Mouse (Mus musculus) forebrain, embryonic 12.5 days (tissue): ENCODE data around the gene Sgcd. TPM values are rescaled to one million over a fixed set of nuclear protein-coding genes. Genes with fewer than 3 reads are reported as not detected.

Experiments used
- ATAC-seq: fragments of 200-750 bp; cut with Nextera tagmentation; 2 replicates; pipeline ENCODE4 v1.8.0; 2017; ENCODE audit warnings: moderate TSS enrichment; ENCODE audit not compliant: low FRiP score
- H3K27ac ChIP-seq: fragments of 300-500 bp; sonication (generic); 2 replicates; pipeline ENCODE4 v1.5.1; 2016; ENCODE audit warnings: mild to moderate bottlenecking
- H3K27me3 ChIP-seq: fragments of 300-500 bp; sonication (generic); 2 replicates; pipeline ENCODE4 v1.6.1; 2016; ENCODE audit warnings: mild to moderate bottlenecking
- H3K36me3 ChIP-seq: fragments of 300-500 bp; sonication (generic); replicated peaks from 2 replicates; pipeline ENCODE4 v1.6.1; 2016; ENCODE audit warnings: mild to moderate bottlenecking
- H3K4me1 ChIP-seq: fragments of 300-500 bp; sonication (generic); 2 replicates; pipeline ENCODE4 v1.6.1; 2016
- H3K4me2 ChIP-seq: fragments of 300-500 bp; sonication (generic); 2 replicates; pipeline ENCODE4 v1.6.1; 2016; ENCODE audit warnings: mild to moderate bottlenecking, moderate library complexity
- H3K4me3 ChIP-seq: fragments of 300-500 bp; sonication (generic); replicated peaks from 2 replicates; pipeline ENCODE4 v1.5.1; 2016; ENCODE audit warnings: mild to moderate bottlenecking
- H3K9ac ChIP-seq: fragments of 300-500 bp; sonication (generic); 2 replicates; pipeline ENCODE4 v1.6.1; 2016; ENCODE audit warnings: mild to moderate bottlenecking
- H3K9me3 ChIP-seq: fragments of 300-500 bp; sonication (generic); 2 replicates; pipeline ENCODE4 v1.6.1; 2016
- WGBS: fragments of 180-500 bp; shearing (Covaris S2); methylation state at CpG from one replicate; pipeline ENCODE4 v1.1.7; 2016; 5-methylcytosine and 5-hydroxymethylcytosine counted together
- polyA plus RNA-seq: library from polyadenylated mRNA; unstranded; fragments of >200 nt; fragmentation: Nextera tagmentation; extraction: Ambion mirVana; gene quantifications from 2 replicates; pipeline ENCODE4 v1.2.1, GENCODE M21; 2016

The Sgcd gene
- polyA plus RNA-seq, 1 experiment from 2014 or later = 3.4 TPM

DNA sequence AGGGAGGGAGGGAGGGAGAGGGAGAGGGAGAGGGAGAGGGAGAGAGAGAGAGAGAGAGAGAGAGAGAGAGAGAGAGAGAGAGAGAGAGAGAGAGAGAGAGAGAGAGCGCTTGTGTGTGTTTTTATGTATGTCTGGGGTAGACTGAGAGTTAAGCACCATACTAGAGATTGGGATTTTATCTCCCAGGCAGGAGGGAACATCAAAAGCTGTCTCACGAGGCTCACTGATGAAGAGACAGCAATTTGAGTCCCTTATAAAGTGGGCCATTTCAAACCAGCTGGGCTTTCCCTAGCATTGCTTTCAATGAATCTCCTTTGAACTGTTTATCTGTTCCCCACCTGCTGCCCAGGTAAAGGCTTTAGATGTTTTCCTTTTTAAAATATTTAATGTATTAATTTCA, 973.1 kb downstream of the Sgcd start:
- Histone ChIP-seq H3K9me3 (no peaks in the 10 kb centered on the region), H3K9ac (no peak overlapping the region), H3K4me2 (no peak overlapping the region), H3K4me1 (peaks cover 3% of the 10 kb centered on the region; the same call in 1 of the 2 replicates), H3K36me3 (no peaks in the 10 kb centered on the region), H3K27ac (no peak overlapping the region), H3K4me3 (no peak overlapping the region), H3K27me3 (no peaks in the 10 kb centered on the region)
- 68% methylated on average over 2 of the region's 2 CpGs for WGBS
- ATAC-seq = no peak

DNA sequence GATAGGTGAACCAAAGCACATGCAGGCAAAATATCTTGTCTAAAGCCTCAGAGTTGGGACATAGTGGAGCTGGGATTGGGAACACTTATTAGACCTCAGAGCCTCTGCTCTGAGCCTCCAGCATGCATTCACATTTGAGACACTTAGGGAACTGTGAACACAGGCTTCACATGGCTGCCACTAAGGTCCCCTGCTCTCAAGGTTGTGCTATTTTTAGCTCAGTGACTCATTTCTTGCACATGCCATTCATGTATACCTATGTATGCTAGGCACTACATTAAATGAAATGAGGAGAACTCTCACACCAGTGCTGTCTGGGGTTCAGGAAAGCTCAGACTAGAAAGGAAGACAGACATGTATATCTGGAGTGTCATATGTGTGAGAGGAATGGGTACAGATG, 974.5 kb downstream of the Sgcd start:
- no peaks in the 10 kb centered on the region for H3K9me3 ChIP-seq
- ATAC-seq = no peak

DNA sequence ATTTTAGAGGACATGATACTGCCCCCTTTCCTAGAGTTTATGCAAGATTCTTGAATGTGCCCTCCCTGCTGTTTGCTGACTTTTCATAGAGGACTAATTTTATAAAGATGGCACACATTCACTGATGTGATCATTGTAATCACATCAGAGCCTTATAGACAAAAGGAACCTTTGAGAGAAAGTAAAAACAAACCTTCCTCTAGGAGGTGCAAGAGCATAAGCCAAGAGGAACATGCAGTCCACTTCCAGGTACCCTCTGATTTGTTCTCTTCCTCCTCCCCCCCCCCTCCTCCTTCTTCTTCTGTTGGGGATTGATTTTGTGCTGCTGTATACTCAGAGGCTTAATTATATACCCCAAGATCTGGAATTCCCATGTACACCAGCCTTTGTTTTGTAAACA, 978.6 kb downstream of the Sgcd start:
- no peaks in the 10 kb centered on the region for H3K9me3 ChIP-seq
- H3K9ac ChIP-seq = no peak overlapping the region
- H3K36me3 ChIP-seq = no peaks in the 10 kb centered on the region
- no peak for ATAC-seq
- no peaks in the 10 kb centered on the region for H3K4me1 ChIP-seq
- no peak overlapping the region for H3K4me2 ChIP-seq
- H3K4me3 ChIP-seq = no peak overlapping the region
- no peak overlapping the region for H3K27ac ChIP-seq
- no peaks in the 10 kb centered on the region for H3K27me3 ChIP-seq

More for the DNA sequence above, 974.5 kb downstream of the Sgcd start:
- Histone ChIP-seq H3K4me2 (no peak overlapping the region), H3K36me3 (no peaks in the 10 kb centered on the region), H3K9ac (no peak overlapping the region), H3K4me3 (no peak overlapping the region), H3K27me3 (no peaks in the 10 kb centered on the region), H3K27ac (no peak overlapping the region), H3K4me1 (peaks cover 3% of the 10 kb centered on the region; the same call in 1 of the 2 replicates)

DNA sequence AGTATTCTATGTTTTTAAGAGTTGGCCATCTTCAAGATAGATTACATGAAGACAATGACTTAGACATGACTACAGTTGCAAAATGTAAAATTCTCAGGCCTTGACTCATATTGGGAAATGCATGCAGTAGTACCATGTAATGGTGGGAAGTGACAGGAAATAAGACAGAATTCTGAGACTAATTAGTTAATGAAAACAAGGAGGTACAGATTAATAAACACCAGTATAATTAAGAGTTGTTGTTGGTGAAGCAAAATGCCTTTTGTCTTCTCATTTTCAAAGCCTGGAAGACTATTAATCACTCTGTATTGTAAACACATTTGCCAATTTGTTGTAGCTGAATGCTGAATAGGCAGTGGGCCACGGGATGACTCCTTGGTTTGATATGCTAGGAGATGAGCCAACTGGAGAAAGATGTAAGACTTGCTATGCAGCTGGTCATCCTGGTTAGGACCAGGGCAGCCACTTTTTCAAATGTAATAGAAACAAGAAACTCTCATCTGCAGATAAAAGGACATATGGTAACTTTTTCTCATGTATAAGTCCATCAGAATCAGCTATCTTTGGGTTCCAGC, 983.4 kb downstream of the Sgcd start:
- ATAC-seq = no peak
- no peak overlapping the region for H3K4me3 ChIP-seq
- no peaks in the 10 kb centered on the region for H3K27me3 ChIP-seq
- H3K4me2 ChIP-seq = no peak overlapping the region
- H3K9ac ChIP-seq = no peak overlapping the region
- H3K27ac ChIP-seq = no peak overlapping the region
- no peaks in the 10 kb centered on the region for H3K9me3 ChIP-seq
- WGBS = 68% methylated on average over 1 of the region's 1 CpGs
- H3K4me1 ChIP-seq = no peaks in the 10 kb centered on the region
- no peaks in the 10 kb centered on the region for H3K36me3 ChIP-seq

DNA sequence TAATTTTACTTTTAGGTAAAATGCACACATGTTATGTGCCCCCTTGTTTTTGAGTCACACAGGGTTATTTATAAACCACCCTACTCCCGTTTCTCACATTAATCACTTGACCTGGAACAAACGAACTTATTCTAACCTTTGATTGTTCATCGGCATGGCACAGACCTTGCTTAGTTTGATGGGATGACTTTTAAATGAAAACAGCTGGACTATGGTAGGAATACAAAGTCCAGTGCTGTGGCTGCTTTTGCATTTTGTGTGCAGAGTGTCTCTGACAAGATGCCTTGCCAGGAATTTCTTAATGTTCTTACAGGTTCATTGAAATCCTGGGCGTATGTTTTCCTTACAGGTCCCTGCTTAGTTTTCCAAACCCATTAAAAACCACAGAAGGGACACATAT, 1049.5 kb downstream of the Sgcd start:
- Histone ChIP-seq H3K36me3 (no peaks in the 10 kb centered on the region), H3K4me2 (no peak overlapping the region), H3K4me1 (peaks cover 2% of the 10 kb centered on the region; the same call in 1 of the 2 replicates), H3K27me3 (no peaks in the 10 kb centered on the region), H3K9ac (no peak overlapping the region), H3K9me3 (no peaks in the 10 kb centered on the region), H3K4me3 (no peak overlapping the region), H3K27ac (no peak overlapping the region)
- WGBS = 38% methylated on average over 4 of the region's 4 CpGs
- ATAC-seq = no peak

DNA sequence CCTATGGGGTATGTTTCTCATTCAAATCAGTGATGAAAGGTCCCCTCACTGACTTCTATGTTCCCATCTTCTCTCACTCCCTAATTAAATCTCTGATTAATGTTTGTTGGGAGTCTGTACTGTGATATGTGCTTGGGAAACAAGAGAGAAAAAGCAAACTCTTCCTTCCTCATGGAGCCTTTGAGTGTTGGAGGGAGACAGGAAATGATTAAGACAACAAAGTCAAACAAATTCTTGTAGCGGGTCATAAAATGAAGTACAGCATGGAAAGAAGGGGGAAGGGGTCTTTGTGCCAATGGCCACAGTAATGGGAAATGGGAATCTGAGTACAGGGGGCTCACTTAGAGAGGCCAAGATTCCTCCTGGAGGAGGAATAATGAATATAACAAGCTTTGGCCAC, 1063.8 kb downstream of the Sgcd start:
- 84% methylated on average over 1 of the region's 1 CpGs for WGBS
- no peak overlapping the region for H3K9ac ChIP-seq
- no peaks in the 10 kb centered on the region for H3K27me3 ChIP-seq
- H3K9me3 ChIP-seq = no peaks in the 10 kb centered on the region
- H3K36me3 ChIP-seq = no peaks in the 10 kb centered on the region
- H3K4me1 ChIP-seq = no peaks in the 10 kb centered on the region
- no peak overlapping the region for H3K4me2 ChIP-seq
- H3K27ac ChIP-seq = no peak overlapping the region
- no peak for ATAC-seq
- no peak overlapping the region for H3K4me3 ChIP-seq

DNA sequence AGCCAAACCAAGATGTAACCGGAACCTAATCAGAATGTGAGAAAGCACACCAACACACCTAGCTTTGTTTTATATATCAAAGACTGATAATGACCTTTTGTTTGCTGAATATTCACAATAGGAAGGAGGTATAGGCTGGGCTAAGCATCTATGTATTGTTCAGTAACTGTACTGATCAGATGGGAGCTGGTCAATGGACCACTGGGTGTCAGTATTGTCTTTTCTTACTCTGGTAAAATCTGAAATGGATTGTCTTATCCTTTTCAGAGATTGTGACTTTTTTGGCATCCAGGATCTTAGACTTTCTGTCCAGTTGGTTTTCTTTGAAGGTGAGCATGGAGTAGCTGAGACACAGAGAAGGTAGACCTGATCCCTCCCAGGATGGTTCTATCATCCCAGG, 1068.5 kb downstream of the Sgcd start:
- Histone ChIP-seq H3K27ac (no peak overlapping the region), H3K4me1 (no peaks in the 10 kb centered on the region), H3K4me3 (no peak overlapping the region), H3K27me3 (no peaks in the 10 kb centered on the region), H3K36me3 (no peaks in the 10 kb centered on the region), H3K9me3 (no peaks in the 10 kb centered on the region), H3K9ac (no peak overlapping the region), H3K4me2 (no peak overlapping the region)
- ATAC-seq = no peak
- WGBS = 87% methylated on average over 1 of the region's 1 CpGs

DNA sequence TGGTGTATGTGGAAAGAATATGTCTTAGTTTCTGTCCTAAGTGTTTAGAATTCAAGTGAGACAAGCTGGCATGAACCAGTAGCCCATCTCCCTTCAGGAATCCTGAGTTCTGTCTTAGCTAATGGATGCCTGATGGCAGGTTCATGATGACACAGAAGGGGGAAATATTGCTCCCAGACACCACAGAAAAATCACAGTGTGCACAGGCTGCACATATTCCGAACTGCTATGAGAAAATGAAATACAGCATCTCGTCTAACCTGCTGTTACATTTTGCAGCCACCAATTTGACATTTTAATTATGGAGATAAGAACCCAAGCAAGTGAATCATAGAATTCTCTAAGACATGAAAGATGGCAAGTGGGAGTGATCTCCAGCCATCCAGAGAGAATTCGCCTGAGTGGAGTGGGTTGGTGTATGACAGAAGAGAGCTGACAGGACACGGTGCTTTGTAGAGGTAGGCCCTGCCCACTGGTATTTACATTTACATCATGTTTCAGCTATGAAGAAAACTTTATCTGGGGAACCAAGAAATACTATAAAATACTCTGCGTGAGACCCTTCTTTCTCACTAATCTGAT, 1076.0 kb downstream of the Sgcd start:
- WGBS = 86% methylated on average over 5 of the region's 5 CpGs
- no peak overlapping the region for H3K4me2 ChIP-seq
- no peak for ATAC-seq
- H3K27me3 ChIP-seq = no peaks in the 10 kb centered on the region
- no peaks in the 10 kb centered on the region for H3K4me1 ChIP-seq
- H3K9me3 ChIP-seq = no peaks in the 10 kb centered on the region
- no peaks in the 10 kb centered on the region for H3K36me3 ChIP-seq
- no peak overlapping the region for H3K9ac ChIP-seq
- no peak overlapping the region for H3K27ac ChIP-seq
- H3K4me3 ChIP-seq = no peak overlapping the region

DNA sequence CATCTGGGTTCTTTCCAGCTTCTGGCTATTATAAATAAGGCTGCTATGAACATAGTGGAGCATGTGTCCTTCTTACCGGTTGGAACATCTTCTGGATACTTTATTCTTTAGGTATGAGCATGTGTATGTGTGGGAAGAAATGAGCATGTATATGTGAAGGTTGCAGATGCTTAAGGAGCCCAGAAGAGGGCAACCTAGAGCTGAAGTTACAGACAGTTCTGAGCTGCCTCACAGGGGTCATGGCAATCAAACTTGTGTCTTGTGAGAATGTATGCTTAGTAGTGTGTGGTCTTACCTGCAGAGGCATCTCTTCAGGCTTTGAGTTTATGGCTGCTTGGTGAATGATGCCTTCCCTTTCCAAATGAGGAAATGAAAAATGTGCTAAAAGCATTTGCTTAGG, 1084.5 kb downstream of the Sgcd start:
- no peak overlapping the region for H3K4me3 ChIP-seq
- no peaks in the 10 kb centered on the region for H3K27me3 ChIP-seq
- no peak overlapping the region for H3K4me2 ChIP-seq
- H3K9ac ChIP-seq = no peak overlapping the region
- 89% methylated on average over 1 of the region's 1 CpGs for WGBS
- no peaks in the 10 kb centered on the region for H3K4me1 ChIP-seq
- no peak for ATAC-seq
- H3K27ac ChIP-seq = no peak overlapping the region
- no peaks in the 10 kb centered on the region for H3K36me3 ChIP-seq
- H3K9me3 ChIP-seq = no peaks in the 10 kb centered on the region

DNA sequence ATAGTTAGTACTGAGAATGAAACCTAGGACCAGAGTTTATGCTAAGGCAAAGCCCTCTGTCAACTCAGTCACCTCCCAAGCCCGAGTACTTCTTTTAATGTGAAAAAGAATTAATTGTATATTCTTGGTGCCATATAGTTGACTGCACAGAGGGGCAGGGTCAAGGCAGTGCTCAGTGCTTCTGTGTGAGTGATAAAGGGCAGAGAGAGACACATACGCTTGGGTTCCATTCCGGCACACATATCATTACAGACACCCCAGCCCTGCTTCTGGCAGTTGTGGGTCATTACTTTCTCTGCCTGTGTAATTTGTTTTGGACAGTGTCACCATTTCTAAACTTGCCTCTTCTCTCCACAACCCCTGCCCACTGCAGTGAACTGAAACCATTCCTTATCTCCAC, 1099.7 kb downstream of the Sgcd start:
- Histone ChIP-seq H3K4me3 (no peak overlapping the region), H3K36me3 (no peaks in the 10 kb centered on the region), H3K4me1 (no peaks in the 10 kb centered on the region), H3K9me3 (no peaks in the 10 kb centered on the region), H3K4me2 (no peak overlapping the region), H3K9ac (no peak overlapping the region), H3K27me3 (no peaks in the 10 kb centered on the region), H3K27ac (no peak overlapping the region)
- ATAC-seq = no peak
- WGBS = 85% methylated on average over 3 of the region's 3 CpGs

DNA sequence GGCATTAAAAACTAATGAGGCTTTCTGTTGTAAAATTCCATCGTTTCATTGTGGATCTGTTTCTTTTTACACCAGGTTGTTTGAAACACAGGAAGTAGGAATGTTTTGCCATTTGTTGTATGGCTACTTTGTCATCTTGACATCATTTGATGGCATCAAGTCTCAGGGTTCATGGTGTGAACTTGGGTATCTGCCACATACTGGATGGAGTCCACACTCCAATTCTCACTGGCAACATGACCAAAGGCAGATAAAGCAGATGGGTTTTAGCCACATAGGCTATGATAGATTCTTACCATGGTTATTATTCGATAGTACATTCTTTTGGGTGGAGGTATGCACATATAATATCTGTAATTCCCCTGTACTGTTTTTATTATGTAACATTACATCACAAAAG, 1106.3 kb downstream of the Sgcd start:
- H3K9me3 ChIP-seq = no peaks in the 10 kb centered on the region
- no peak for ATAC-seq
- no peak overlapping the region for H3K4me2 ChIP-seq
- no peaks in the 10 kb centered on the region for H3K4me1 ChIP-seq
- H3K4me3 ChIP-seq = no peak overlapping the region
- no peaks in the 10 kb centered on the region for H3K36me3 ChIP-seq
- no peaks in the 10 kb centered on the region for H3K27me3 ChIP-seq
- WGBS = 87% methylated on average over 2 of the region's 2 CpGs
- no peak overlapping the region for H3K27ac ChIP-seq
- H3K9ac ChIP-seq = no peak overlapping the region

DNA sequence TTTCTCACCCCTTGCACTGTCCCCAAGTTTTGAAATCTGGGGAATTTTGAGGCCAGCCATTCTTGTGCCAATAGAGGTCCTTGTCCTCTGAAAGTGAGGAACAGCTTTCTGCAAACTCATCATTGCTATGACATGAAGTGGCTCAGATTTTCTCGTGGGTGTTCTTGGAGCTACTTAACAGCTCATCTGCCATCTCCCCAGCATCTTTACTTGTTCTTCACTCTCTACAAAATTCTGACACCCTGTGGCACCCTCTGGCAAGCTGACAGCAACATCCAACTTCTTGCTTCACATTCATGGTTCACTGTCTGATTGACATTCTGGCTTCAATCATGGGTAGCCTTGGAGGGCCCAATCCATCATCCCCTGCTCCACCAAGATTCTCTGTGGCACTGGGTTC, 1113.0 kb downstream of the Sgcd start:
- no peak overlapping the region for H3K4me3 ChIP-seq
- no peaks in the 10 kb centered on the region for H3K27me3 ChIP-seq
- ATAC-seq = no peak
- H3K9ac ChIP-seq = no peak overlapping the region
- 77% methylated on average over 1 of the region's 1 CpGs for WGBS
- no peaks in the 10 kb centered on the region for H3K4me1 ChIP-seq
- H3K36me3 ChIP-seq = no peaks in the 10 kb centered on the region
- H3K27ac ChIP-seq = no peak overlapping the region
- H3K9me3 ChIP-seq = no peaks in the 10 kb centered on the region
- H3K4me2 ChIP-seq = no peak overlapping the region

DNA sequence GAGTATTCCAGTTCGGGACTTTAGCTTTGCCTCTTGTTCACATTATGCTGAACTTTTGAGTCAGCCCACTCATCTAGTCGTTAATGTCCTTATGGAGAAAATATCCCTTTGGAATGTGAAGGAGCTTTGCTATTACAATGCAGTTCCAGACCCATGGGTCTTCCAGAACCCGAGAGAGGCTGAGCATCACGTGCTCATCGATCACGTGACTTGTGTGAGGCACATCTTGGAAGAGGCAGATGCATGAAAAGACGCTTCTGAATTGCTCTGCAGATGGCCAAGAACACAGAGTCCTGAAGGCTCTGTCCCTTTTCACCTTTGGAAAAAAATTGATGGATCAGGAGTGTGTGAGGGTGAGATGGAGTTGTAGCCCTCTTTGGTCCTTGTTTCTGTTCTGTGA, 1120.2 kb downstream of the Sgcd start:
- no peak overlapping the region for H3K4me2 ChIP-seq
- no peak for ATAC-seq

More for the DNA sequence above, 1120.2 kb downstream of the Sgcd start:
- no peak overlapping the region for H3K4me3 ChIP-seq
- no peaks in the 10 kb centered on the region for H3K36me3 ChIP-seq
- no peaks in the 10 kb centered on the region for H3K9me3 ChIP-seq
- no peak overlapping the region for H3K9ac ChIP-seq
- H3K27ac ChIP-seq = no peak overlapping the region
- no peaks in the 10 kb centered on the region for H3K4me1 ChIP-seq
- WGBS = 73% methylated on average over 7 of the region's 7 CpGs
- H3K27me3 ChIP-seq = no peaks in the 10 kb centered on the region
